Comparison of ENCODE assay signal across 17 mouse cellular contexts in the genomic region with DNA sequence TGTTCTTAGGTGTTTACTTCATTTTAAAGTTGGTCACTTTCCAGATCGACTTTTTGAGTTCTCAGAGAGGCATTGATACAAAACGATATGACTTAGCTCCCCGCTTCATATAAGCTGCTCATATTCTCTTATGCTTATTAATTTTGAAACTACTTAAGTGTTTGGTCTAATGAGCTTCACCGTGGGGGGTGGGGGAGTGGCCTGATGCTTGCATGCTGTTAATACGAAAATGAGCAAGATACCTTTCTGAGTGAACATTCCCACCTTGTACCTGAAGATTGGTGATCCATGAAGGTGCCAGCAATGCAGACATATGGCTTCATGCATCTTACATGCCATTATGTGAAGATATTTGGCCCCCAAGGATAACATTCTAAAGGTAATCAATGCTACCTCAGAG. TPM values are rescaled to one million over a fixed set of nuclear protein-coding genes. Genes with fewer than 3 reads are reported as not detected.
DNase-seq lines count a peak whose midpoint lies in the region; ATAC-seq and TF ChIP-seq lines count a peak whose summit lies in the region.
"Had no signal": no experiment of that assay in that cellular context is flagged by ENCODE, and none has a peak within 500 bp of the region (broad histone marks: within the 10 kb centered on the region; RNA-seq: fewer than 3 reads in every experiment).

No protein-coding gene starts in this region.

- no peak overlapping the region; the same call in 1 of the 2 replicates for H3K4me2 ChIP-seq in heart, embryonic 16.5 days (ENCODE audit: low read depth, low read length)
- peak overlapping the region; percentile 41; the same call in 1 of the 2 replicates for H3K4me2 ChIP-seq in neural tube, embryonic 12.5 days (replicated peaks)
- H3K4me2 ChIP-seq in forebrain, postnatal 0 days (ENCODE audit: low read depth): peak overlapping the region; percentile 72
- H3K4me2 ChIP-seq: embryonic facial prominence, embryonic 12.5 days; kidney, embryonic 15.5 days; liver, embryonic 11.5 days; lung, embryonic 15.5 days had no signal

- no peak for TF ChIP-seq CTCF in forebrain, postnatal 0 days (IDR thresholded peaks at IDR 0.05; ENCODE audit: low read depth)
- TF ChIP-seq CTCF in olfactory bulb, adult 2 months (IDR thresholded peaks at IDR 0.05; ENCODE audit: insufficient read depth, low read depth, low read length): no peak

- WGBS in heart, embryonic 16.5 days: 79% methylated on average over 5 of the region's 5 CpGs
- 82% methylated on average over 5 of the region's 5 CpGs for WGBS in neural tube, embryonic 12.5 days
- 53% methylated on average over 5 of the region's 5 CpGs for WGBS in forebrain, postnatal 0 days
- WGBS in olfactory bulb, adult 2 months: 36% methylated on average over 5 of the region's 5 CpGs

- peaks cover 40% of the 10 kb centered on the region for H3K27me3 ChIP-seq in heart, embryonic 16.5 days (ENCODE audit: control insufficient read depth, insufficient read depth, low read length)
- peaks cover 30% of the 10 kb centered on the region for H3K27me3 ChIP-seq in neural tube, embryonic 12.5 days (replicated peaks)
- H3K27me3 ChIP-seq in forebrain, postnatal 0 days (ENCODE audit: insufficient read depth, low read length): no peaks in the 10 kb centered on the region

- no peak for ATAC-seq in heart, embryonic 16.5 days (replicated peaks; ENCODE audit: extremely low read depth, insufficient read depth, low FRiP score)
- no peak for ATAC-seq in neural tube, embryonic 12.5 days (ENCODE audit: low FRiP score, low read depth)
- ATAC-seq in forebrain, postnatal 0 days: no peak
- ATAC-seq: CD4-positive, CD25-positive, alpha-beta regulatory T cell, adult 4 months had no signal

- no peaks in the 10 kb centered on the region for H3K9me3 ChIP-seq in heart, embryonic 16.5 days (replicated peaks; ENCODE audit: control insufficient read depth, low read length)
- no peaks in the 10 kb centered on the region for H3K9me3 ChIP-seq in neural tube, embryonic 12.5 days
- H3K9me3 ChIP-seq in forebrain, postnatal 0 days (ENCODE audit: low read length): no peaks in the 10 kb centered on the region
- H3K9me3 ChIP-seq: embryonic facial prominence, embryonic 12.5 days; heart, embryonic 10.5 days; kidney, embryonic 15.5 days; lung, embryonic 15.5 days had no signal

- intact Hi-C loops in heart, postnatal 14 days (cut with DNase I): no loop called here

- H3K4me1 ChIP-seq in heart, embryonic 16.5 days (ENCODE audit: control insufficient read depth, insufficient read depth, low read length): peaks cover 17% of the 10 kb centered on the region
- H3K4me1 ChIP-seq in neural tube, embryonic 12.5 days: 0 out of 2 replicates have a peak, but pooled peaks cover 12% of the 10 kb centered on the region
- no peaks in the 10 kb centered on the region for H3K4me1 ChIP-seq in forebrain, postnatal 0 days (ENCODE audit: insufficient read depth)
- no peaks in the 10 kb centered on the region for H3K4me1 ChIP-seq in olfactory bulb, adult 2 months (ENCODE audit: control insufficient read depth, insufficient read depth, low read length)

- no peak for TF ChIP-seq POLR2A in olfactory bulb, adult 2 months (IDR thresholded peaks at IDR 0.05; ENCODE audit: insufficient read depth, low read depth, low read length)

- no peak overlapping the region for H3K9ac ChIP-seq in heart, embryonic 16.5 days (ENCODE audit: low read length)
- H3K9ac ChIP-seq in neural tube, embryonic 12.5 days: no peak overlapping the region
- peak overlapping the region; percentile 99 for H3K9ac ChIP-seq in forebrain, postnatal 0 days
- H3K9ac ChIP-seq: embryonic facial prominence, embryonic 12.5 days; kidney, embryonic 15.5 days; lung, embryonic 15.5 days had no signal

- peak overlapping the region; percentile 10; the same call in 1 of the 2 replicates for H3K4me3 ChIP-seq in heart, embryonic 16.5 days (ENCODE audit: low read length)
- H3K4me3 ChIP-seq in neural tube, embryonic 12.5 days: no peak overlapping the region
- peak overlapping the region; percentile 71 for H3K4me3 ChIP-seq in forebrain, postnatal 0 days (ENCODE audit: low read depth, low read length)
- H3K4me3 ChIP-seq in olfactory bulb, adult 2 months (ENCODE audit: insufficient read depth, low read depth, low read length): no peak overlapping the region
- H3K4me3 ChIP-seq: embryonic facial prominence, embryonic 12.5 days; heart, embryonic 10.5 days; kidney, embryonic 15.5 days; lung, embryonic 15.5 days had no signal

- no peak overlapping the region for H3K27ac ChIP-seq in heart, embryonic 16.5 days (ENCODE audit: low read length)
- H3K27ac ChIP-seq in neural tube, embryonic 12.5 days: no peak overlapping the region
- H3K27ac ChIP-seq in forebrain, postnatal 0 days (ENCODE audit: low read depth, low read length): peak overlapping the region; percentile 99
- peak overlapping the region; percentile 99 for H3K27ac ChIP-seq in olfactory bulb, adult 2 months (ENCODE audit: insufficient read depth, low read depth, low read length)
- H3K27ac ChIP-seq: embryonic facial prominence, embryonic 12.5 days; heart, embryonic 10.5 days; kidney, embryonic 15.5 days; lung, embryonic 15.5 days had no signal

- no peak for DNase-seq in heart, postnatal 14 days
- no peak for DNase-seq in neural tube, embryonic 10.5 days (ENCODE audit: extremely low spot score, low spot score)
- no peak for DNase-seq in forebrain, postnatal 0 days
- DNase-seq in spleen, postnatal 14 days (ENCODE audit: low spot score in 2 of 2): no peak
- DNase-seq: adrenal gland, postnatal 14 days; gastrocnemius, postnatal 14 days; right cerebral cortex, postnatal 14 days; thymus, adult 18-20 months had no signal

- H3K36me3 ChIP-seq in heart, embryonic 16.5 days (ENCODE audit: control insufficient read depth, insufficient read depth): no peaks in the 10 kb centered on the region
- H3K36me3 ChIP-seq in neural tube, embryonic 12.5 days: no peaks in the 10 kb centered on the region
- no peaks in the 10 kb centered on the region for H3K36me3 ChIP-seq in forebrain, postnatal 0 days (ENCODE audit: insufficient read depth)
- H3K36me3 ChIP-seq: embryonic facial prominence, embryonic 12.5 days; heart, embryonic 10.5 days; kidney, embryonic 15.5 days; lung, embryonic 15.5 days had no signal

RNA-seq across cellular contexts. Expression of a gene that starts 4.4 kb away (rescaled TPM):
- polyA plus RNA-seq in heart, embryonic 16.5 days (2015; fragmentation: Nextera tagmentation; extraction: Ambion mirVana): 10.7 and 32.2 TPM in 2 replicates
- total RNA-seq in heart, postnatal 14 days (2021): 1 to 10 TPM; 3.6 to 9.1 TPM
- polyA plus RNA-seq in neural tube, embryonic 12.5 days (2016; fragmentation: Nextera tagmentation; extraction: Ambion mirVana): 11.5 and 12.2 TPM in 2 replicates
- 151 and 230 TPM in 2 replicates for total RNA-seq in forebrain, postnatal 0 days (2014; rRNA removed)
- polyA plus RNA-seq in forebrain, postnatal 0 days (2015; fragmentation: Nextera tagmentation; extraction: Ambion mirVana): 118 and 122 TPM in 2 replicates
- polyA plus RNA-seq in olfactory bulb, adult 2 months (2012; ENCODE audit: insufficient read depth, insufficient read length, low replicate concordance, missing spikeins): 229 and 639 TPM in 2 replicates

Comparison
In these comparisons a context has a peak if more than half of its experiments do, and no peak if none do; other contexts are left out.
1. H3K27ac ChIP-seq: peak in forebrain, postnatal 0 days (single experiment) and olfactory bulb, adult 2 months (single experiment); none in heart, embryonic 16.5 days (single experiment) and neural tube, embryonic 12.5 days (single experiment).
2. H3K4me3 ChIP-seq: peak in heart, embryonic 16.5 days (single experiment) and forebrain, postnatal 0 days (single experiment); none in neural tube, embryonic 12.5 days (single experiment) and olfactory bulb, adult 2 months (single experiment).